Mouse (Mus musculus): ENCODE results near the gene Arhgef15. TPM values are rescaled to one million over a fixed set of nuclear protein-coding genes. Genes with fewer than 3 reads are reported as not detected.

The Arhgef15 gene
- polyA plus RNA-seq, 1 experiment, result 0.25 TPM

DNA sequence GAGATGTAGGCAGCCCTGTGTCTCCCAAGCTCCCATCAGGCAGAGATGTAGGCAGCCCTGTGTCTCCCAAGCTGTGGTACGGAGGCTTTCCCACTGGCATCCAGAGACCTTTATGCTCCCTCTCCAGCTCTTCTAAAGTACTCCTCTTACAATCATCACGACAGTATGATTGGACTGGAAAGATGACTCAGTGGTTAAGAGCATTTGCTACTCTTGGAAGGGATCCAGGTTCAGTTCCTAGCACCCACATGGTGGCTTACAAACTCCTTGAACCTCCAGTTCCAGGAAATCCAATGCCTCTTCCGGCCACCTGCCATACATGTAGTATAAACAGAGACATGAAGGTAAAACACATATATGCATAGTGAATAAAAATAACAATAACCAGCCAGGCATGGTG lies 4.3 kb upstream of the Arhgef15 start:
- TF ChIP-seq USF1 (IDR thresholded peaks at IDR 0.05; ENCODE audit: low read depth), result no peak
- TF ChIP-seq MYOD1 (IDR thresholded peaks at IDR 0.05; ENCODE audit: control insufficient read depth, insufficient read length, low read depth), result no peak
- no peak for TF ChIP-seq CEBPB (IDR thresholded peaks at IDR 0.05; ENCODE audit: low read depth)
- TF ChIP-seq MAX (IDR thresholded peaks at IDR 0.05), result peak; percentile 58
- TF ChIP-seq FOSL1 (IDR thresholded peaks at IDR 0.05; ENCODE audit: insufficient read depth, low read length, poor library complexity, severe bottlenecking), result no peak
- no peak for TF ChIP-seq MYOG (IDR thresholded peaks at IDR 0.05; ENCODE audit: control insufficient read depth, extremely low read depth, insufficient read length)
- TF ChIP-seq CTCF (IDR thresholded peaks at IDR 0.05; ENCODE audit: control insufficient read depth, insufficient read depth, insufficient read length), result no peak
- Histone ChIP-seq H3K79me2 (ENCODE audit: control insufficient read depth, insufficient read depth) (no peaks in the 10 kb centered on the region), H3ac (ENCODE audit: control insufficient read depth, insufficient read length, low read depth) (no peak overlapping the region)

GRCm38 (mm10) chr11:68957971-68958370 lies 691 bp upstream of the Arhgef15 start:
- H3K36me3 ChIP-seq (ENCODE audit: control insufficient read depth, insufficient read depth), result no peaks in the 10 kb centered on the region
- no peaks in the 10 kb centered on the region for H3K27me3 ChIP-seq (ENCODE audit: control insufficient read depth, insufficient read depth, insufficient read length)
- no peaks in the 10 kb centered on the region for H3K79me3 ChIP-seq (ENCODE audit: low read depth)
- no peak overlapping the region for H3ac ChIP-seq (ENCODE audit: control insufficient read depth, insufficient read length, low read depth)
- no peak for TF ChIP-seq USF1 (IDR thresholded peaks at IDR 0.05; ENCODE audit: low read depth)
- TF ChIP-seq MYOD1 (IDR thresholded peaks at IDR 0.05; ENCODE audit: control insufficient read depth, insufficient read length, low read depth), result no peak
- TF ChIP-seq MAX (IDR thresholded peaks at IDR 0.05), result no peak
- TF ChIP-seq CTCF (IDR thresholded peaks at IDR 0.05; ENCODE audit: control insufficient read depth, insufficient read depth, insufficient read length), result no peak
- no peak for TF ChIP-seq CEBPB (IDR thresholded peaks at IDR 0.05; ENCODE audit: low read depth)
- no peak for TF ChIP-seq FOSL1 (IDR thresholded peaks at IDR 0.05; ENCODE audit: insufficient read depth, low read length, poor library complexity, severe bottlenecking)
- TF ChIP-seq MYOG (IDR thresholded peaks at IDR 0.05; ENCODE audit: control insufficient read depth, extremely low read depth, insufficient read length), result no peak
- no peak overlapping the region for H3K4me3 ChIP-seq (ENCODE audit: insufficient read depth, poor library complexity, severe bottlenecking)
- no peaks in the 10 kb centered on the region for H3K79me2 ChIP-seq (ENCODE audit: control insufficient read depth, insufficient read depth)

More for the DNA sequence above, 4.3 kb upstream of the Arhgef15 start:
- Histone ChIP-seq H3K4me3 (ENCODE audit: insufficient read depth, poor library complexity, severe bottlenecking) (no peak overlapping the region), H3K79me3 (ENCODE audit: low read depth) (no peaks in the 10 kb centered on the region), H3K36me3 (ENCODE audit: control insufficient read depth, insufficient read depth) (no peaks in the 10 kb centered on the region), H3K27me3 (ENCODE audit: control insufficient read depth, insufficient read depth, insufficient read length) (no peaks in the 10 kb centered on the region)

- Histone ChIP-seq H3ac (ENCODE audit: control insufficient read depth, insufficient read length, low read depth) (no peak overlapping the region), H3K79me2 (ENCODE audit: control insufficient read depth, insufficient read depth) (no peaks in the 10 kb centered on the region), H3K36me3 (ENCODE audit: control insufficient read depth, insufficient read depth) (no peaks in the 10 kb centered on the region), H3K27me3 (ENCODE audit: control insufficient read depth, insufficient read depth, insufficient read length) (no peaks in the 10 kb centered on the region), H3K79me3 (ENCODE audit: low read depth) (no peaks in the 10 kb centered on the region), H3K4me3 (ENCODE audit: insufficient read depth, poor library complexity, severe bottlenecking) (no peak overlapping the region)
- TF ChIP-seq FOSL1 (IDR thresholded peaks at IDR 0.05; ENCODE audit: insufficient read depth, low read length, poor library complexity, severe bottlenecking) (no peak), USF1 (IDR thresholded peaks at IDR 0.05; ENCODE audit: low read depth) (no peak), CTCF (IDR thresholded peaks at IDR 0.05; ENCODE audit: control insufficient read depth, insufficient read depth, insufficient read length) (no peak), MYOD1 (IDR thresholded peaks at IDR 0.05; ENCODE audit: control insufficient read depth, insufficient read length, low read depth) (no peak), MYOG (IDR thresholded peaks at IDR 0.05; ENCODE audit: control insufficient read depth, extremely low read depth, insufficient read length) (no peak), CEBPB (IDR thresholded peaks at IDR 0.05; ENCODE audit: low read depth) (no peak), MAX (IDR thresholded peaks at IDR 0.05) (no peak)
Observed at GRCm38 (mm10) chr11:68956697-68957096, 583 bp downstream of the Arhgef15 start.

DNA sequence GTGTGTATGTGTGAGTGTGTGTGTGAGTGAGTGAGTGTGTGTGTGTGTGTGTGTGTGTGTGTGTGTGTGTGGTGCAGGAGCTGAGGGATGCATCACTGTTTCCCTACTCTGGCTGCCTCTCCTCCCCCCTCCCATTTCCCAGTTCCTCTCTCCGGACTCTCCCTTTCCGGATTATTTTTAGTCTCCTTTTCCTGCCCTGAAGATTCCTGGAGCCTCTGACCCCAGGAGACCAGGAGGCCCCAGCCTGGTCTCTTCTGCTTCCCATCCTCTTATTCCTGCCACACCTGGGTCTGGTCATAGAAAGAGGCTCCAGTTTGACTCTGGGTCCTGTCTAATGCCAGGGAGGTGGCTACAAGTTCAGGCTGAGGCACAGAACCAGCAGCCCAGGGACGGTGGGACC lies 1.2 kb downstream of the Arhgef15 start:
- Histone ChIP-seq H3ac (ENCODE audit: control insufficient read depth, insufficient read length, low read depth) (no peak overlapping the region), H3K79me3 (ENCODE audit: low read depth) (no peaks in the 10 kb centered on the region), H3K36me3 (ENCODE audit: control insufficient read depth, insufficient read depth) (no peaks in the 10 kb centered on the region), H3K27me3 (ENCODE audit: control insufficient read depth, insufficient read depth, insufficient read length) (no peaks in the 10 kb centered on the region), H3K79me2 (ENCODE audit: control insufficient read depth, insufficient read depth) (no peaks in the 10 kb centered on the region), H3K4me3 (ENCODE audit: insufficient read depth, poor library complexity, severe bottlenecking) (no peak overlapping the region)
- TF ChIP-seq FOSL1 (IDR thresholded peaks at IDR 0.05; ENCODE audit: insufficient read depth, low read length, poor library complexity, severe bottlenecking), result no peak
- TF ChIP-seq MYOG (IDR thresholded peaks at IDR 0.05; ENCODE audit: control insufficient read depth, extremely low read depth, insufficient read length), result no peak
- no peak for TF ChIP-seq MYOD1 (IDR thresholded peaks at IDR 0.05; ENCODE audit: control insufficient read depth, insufficient read length, low read depth)
- no peak for TF ChIP-seq MAX (IDR thresholded peaks at IDR 0.05)
- no peak for TF ChIP-seq USF1 (IDR thresholded peaks at IDR 0.05; ENCODE audit: low read depth)
- no peak for TF ChIP-seq CTCF (IDR thresholded peaks at IDR 0.05; ENCODE audit: control insufficient read depth, insufficient read depth, insufficient read length)
- no peak for TF ChIP-seq CEBPB (IDR thresholded peaks at IDR 0.05; ENCODE audit: low read depth)

GRCm38 (mm10) chr11:68955473-68955872 lies 1.8 kb downstream of the Arhgef15 start:
- Histone ChIP-seq H3ac (ENCODE audit: control insufficient read depth, insufficient read length, low read depth) (no peak overlapping the region), H3K4me3 (ENCODE audit: insufficient read depth, poor library complexity, severe bottlenecking) (no peak overlapping the region), H3K36me3 (ENCODE audit: control insufficient read depth, insufficient read depth) (no peaks in the 10 kb centered on the region), H3K27me3 (ENCODE audit: control insufficient read depth, insufficient read depth, insufficient read length) (no peaks in the 10 kb centered on the region), H3K79me3 (ENCODE audit: low read depth) (no peaks in the 10 kb centered on the region), H3K79me2 (ENCODE audit: control insufficient read depth, insufficient read depth) (no peaks in the 10 kb centered on the region)
- TF ChIP-seq MAX (IDR thresholded peaks at IDR 0.05) (no peak), CEBPB (IDR thresholded peaks at IDR 0.05; ENCODE audit: low read depth) (no peak), USF1 (IDR thresholded peaks at IDR 0.05; ENCODE audit: low read depth) (no peak), MYOG (IDR thresholded peaks at IDR 0.05; ENCODE audit: control insufficient read depth, extremely low read depth, insufficient read length) (no peak), MYOD1 (IDR thresholded peaks at IDR 0.05; ENCODE audit: control insufficient read depth, insufficient read length, low read depth) (no peak), CTCF (IDR thresholded peaks at IDR 0.05; ENCODE audit: control insufficient read depth, insufficient read depth, insufficient read length) (no peak), FOSL1 (IDR thresholded peaks at IDR 0.05; ENCODE audit: insufficient read depth, low read length, poor library complexity, severe bottlenecking) (no peak)

GRCm38 (mm10) chr11:68954408-68954807 lies 2.9 kb downstream of the Arhgef15 start:
- peak overlapping the region; percentile 18 for H3ac ChIP-seq (ENCODE audit: control insufficient read depth, insufficient read length, low read depth)
- no peaks in the 10 kb centered on the region for H3K79me3 ChIP-seq (ENCODE audit: low read depth)
- no peak for TF ChIP-seq MAX (IDR thresholded peaks at IDR 0.05)
- no peak for TF ChIP-seq USF1 (IDR thresholded peaks at IDR 0.05; ENCODE audit: low read depth)
- no peak for TF ChIP-seq FOSL1 (IDR thresholded peaks at IDR 0.05; ENCODE audit: insufficient read depth, low read length, poor library complexity, severe bottlenecking)
- no peak for TF ChIP-seq MYOG (IDR thresholded peaks at IDR 0.05; ENCODE audit: control insufficient read depth, extremely low read depth, insufficient read length)
- TF ChIP-seq CEBPB (IDR thresholded peaks at IDR 0.05; ENCODE audit: low read depth), result no peak
- TF ChIP-seq CTCF (IDR thresholded peaks at IDR 0.05; ENCODE audit: control insufficient read depth, insufficient read depth, insufficient read length), result no peak
- TF ChIP-seq MYOD1 (IDR thresholded peaks at IDR 0.05; ENCODE audit: control insufficient read depth, insufficient read length, low read depth), result no peak
- no peaks in the 10 kb centered on the region for H3K36me3 ChIP-seq (ENCODE audit: control insufficient read depth, insufficient read depth)
- H3K79me2 ChIP-seq (ENCODE audit: control insufficient read depth, insufficient read depth), result no peaks in the 10 kb centered on the region
- H3K27me3 ChIP-seq (ENCODE audit: control insufficient read depth, insufficient read depth, insufficient read length), result no peaks in the 10 kb centered on the region
- H3K4me3 ChIP-seq (ENCODE audit: insufficient read depth, poor library complexity, severe bottlenecking), result no peak overlapping the region
